Mouse (Mus musculus): ENCODE results near the gene Agfg1.

DNA sequence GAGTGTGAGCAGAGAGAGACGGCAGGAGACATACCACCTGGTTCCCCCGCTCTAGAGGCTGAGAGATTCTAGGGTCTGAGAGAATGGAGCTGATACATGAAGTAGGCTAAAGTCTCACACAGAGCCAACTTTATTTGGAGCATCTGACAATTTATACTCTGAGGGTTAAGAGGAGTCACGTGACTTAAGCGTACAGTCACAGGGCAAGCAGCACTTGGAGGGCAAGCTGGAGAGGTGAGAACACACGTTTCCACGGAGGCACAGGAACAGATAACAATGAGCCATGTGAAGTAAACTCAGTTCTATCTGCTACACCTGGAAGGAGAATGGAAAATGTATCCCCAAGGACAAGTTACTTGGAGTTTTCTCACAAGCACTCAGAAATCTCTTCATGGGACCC, 1.7 kb upstream of the Agfg1 start:
- TF ChIP-seq EP300 (IDR thresholded peaks at IDR 0.05; ENCODE audit: low read depth) (no peak), CTCF (IDR thresholded peaks at IDR 0.05; ENCODE audit: low read depth) (no peak)
